Mouse (Mus musculus) hindbrain, embryonic 16.5 days (tissue): Measurements from ENCODE around the gene Olfr1344. TPM values are rescaled to one million over a fixed set of nuclear protein-coding genes. Genes with fewer than 3 reads are reported as not detected.

ENCODE experiments used
- ATAC-seq: fragments of 200-750 bp; cut with Nextera tagmentation; 2 replicates; pipeline ENCODE4 v1.8.0; 2017; ENCODE audit warnings: moderate TSS enrichment, moderate library complexity
- H3K27ac ChIP-seq: fragments of 300-500 bp; sonication (generic); 2 replicates; pipeline ENCODE4 v1.5.1; 2014; ENCODE audit warnings: low read depth, mild to moderate bottlenecking, control low read depth, low read length, moderate library complexity
- H3K27me3 ChIP-seq: fragments of 300-500 bp; sonication (generic); replicated peaks from 2 replicates; pipeline ENCODE4 v1.6.1; 2014; ENCODE audit warnings: low read length; ENCODE audit not compliant: control insufficient read depth, insufficient read depth
- H3K36me3 ChIP-seq: fragments of 300-500 bp; sonication (generic); 2 replicates; pipeline ENCODE4 v1.6.1; 2014; ENCODE audit warnings: mild to moderate bottlenecking, low read length, moderate library complexity, mixed read lengths; ENCODE audit not compliant: control insufficient read depth, insufficient read depth
- H3K4me1 ChIP-seq: fragments of 300-500 bp; sonication (generic); 2 replicates; pipeline ENCODE4 v1.6.1; 2014; ENCODE audit warnings: low read depth, low read length; ENCODE audit not compliant: control insufficient read depth, insufficient read depth
- H3K4me2 ChIP-seq: fragments of 300-500 bp; sonication (generic); 2 replicates; pipeline ENCODE4 v1.6.1; 2014; ENCODE audit warnings: mild to moderate bottlenecking, low read length, control low read depth, moderate library complexity
- H3K4me3 ChIP-seq: fragments of 300-500 bp; sonication (generic); 2 replicates; pipeline ENCODE4 v1.5.1; 2014; ENCODE audit warnings: mild to moderate bottlenecking, low read length, control low read depth, moderate library complexity
- H3K9ac ChIP-seq: fragments of 300-500 bp; sonication (generic); 2 replicates; pipeline ENCODE4 v1.6.1; 2014; ENCODE audit warnings: low read depth, mild to moderate bottlenecking, control low read depth, low read length, moderate library complexity
- H3K9me3 ChIP-seq: fragments of 300-500 bp; sonication (generic); 2 replicates; pipeline ENCODE4 v1.6.1; 2014; ENCODE audit warnings: mild to moderate bottlenecking, low read length, moderate library complexity; ENCODE audit not compliant: control insufficient read depth
- WGBS: fragments of 180-500 bp; shearing (Covaris S2); extraction: QIAGEN DNeasy Blood & Tissue Kit; methylation state at CpG from one replicate; pipeline ENCODE4 v1.1.7; 2014; 5-methylcytosine and 5-hydroxymethylcytosine counted together
- polyA plus RNA-seq: library from polyadenylated mRNA; unstranded; fragments of >200 nt; fragmentation: Nextera tagmentation; extraction: Ambion mirVana; gene quantifications from 2 replicates; pipeline ENCODE4 v1.2.1, GENCODE M21; 2015

Gene Olfr1344
- 0.31 and 0.39 TPM in 2 replicates for polyA plus RNA-seq

GRCm38 (mm10) chr7:6438388-6438787 is at the start of gene Olfr1344:
Gene Olfr1344, plus strand, starts transcription at chr7:6438688.
- Histone ChIP-seq H3K4me3 (no peak within 1 kb of the TSS), H3K27ac (no peak within 1 kb of the TSS)
- WGBS: 85% methylated on average over 3 of the region's 3 CpGs

GRCm38 (mm10) chr7:6388971-6389370 is 49.5 kb upstream of the Olfr1344 start:
- H3K36me3 ChIP-seq: peaks cover 24% of the 10 kb centered on the region
- no peaks in the 10 kb centered on the region for H3K9me3 ChIP-seq
- no peaks in the 10 kb centered on the region; the same call in 1 of the 2 replicates for H3K4me1 ChIP-seq
- H3K27me3 ChIP-seq: no peaks in the 10 kb centered on the region
- 86% methylated on average over 5 of the region's 5 CpGs for WGBS
- no peak overlapping the region for H3K4me2 ChIP-seq
- no peak for ATAC-seq
- H3K9ac ChIP-seq: no peak overlapping the region
- no peak overlapping the region for H3K4me3 ChIP-seq
- no peak overlapping the region for H3K27ac ChIP-seq

More at GRCm38 (mm10) chr7:6438388-6438787, at the start of gene Olfr1344:
- Histone ChIP-seq H3K9ac (no peak within 1 kb of the TSS), H3K4me1 (peaks cover 11% of the 10 kb centered on the region), H3K9me3 (no peaks in the 10 kb centered on the region), H3K27me3 (no peaks in the 10 kb centered on the region), H3K4me2 (no peak within 1 kb of the TSS), H3K36me3 (no peaks in the 10 kb centered on the region)
- no peak for ATAC-seq

- no peak for ATAC-seq
- Histone ChIP-seq H3K9ac (no peak overlapping the region), H3K4me2 (no peak overlapping the region), H3K27me3 (no peaks in the 10 kb centered on the region), H3K9me3 (no peaks in the 10 kb centered on the region), H3K4me1 (no peaks in the 10 kb centered on the region), H3K27ac (no peak overlapping the region), H3K36me3 (peaks cover 26% of the 10 kb centered on the region), H3K4me3 (no peak overlapping the region)
- 78% methylated on average over 5 of the region's 5 CpGs for WGBS
Observed at GRCm38 (mm10) chr7:6389449-6389848, 49.0 kb upstream of the Olfr1344 start.

- H3K4me3 ChIP-seq: peak within 1 kb of the TSS; percentile 54
- WGBS: 27% methylated on average over 25 of the region's 25 CpGs
- H3K27ac ChIP-seq: peak within 1 kb of the TSS; percentile 63; the same call in 1 of the 2 replicates
- peak within 1 kb of the TSS; percentile 82 for H3K4me2 ChIP-seq
- peaks cover 18% of the 10 kb centered on the region for H3K36me3 ChIP-seq
- ATAC-seq: peak; percentile 93
- peak within 1 kb of the TSS; percentile 67 for H3K9ac ChIP-seq
- no peaks in the 10 kb centered on the region for H3K9me3 ChIP-seq
- H3K4me1 ChIP-seq: peaks cover 5% of the 10 kb centered on the region
- no peaks in the 10 kb centered on the region for H3K27me3 ChIP-seq
Observed at GRCm38 (mm10) chr7:6397996-6398975, 40.2 kb upstream of the Olfr1344 start, which contains the start of gene Smim17. Gene Smim17, plus strand, starts transcription at chr7:6398715.

- 2% methylated on average over 17 of the region's 17 CpGs for WGBS
- H3K9ac ChIP-seq: no peak within 1 kb of the TSS
- H3K27ac ChIP-seq: no peak within 1 kb of the TSS
- ATAC-seq: peak; percentile 61
- H3K27me3 ChIP-seq: no peaks in the 10 kb centered on the region
- H3K4me3 ChIP-seq: no peak within 1 kb of the TSS
- no peaks in the 10 kb centered on the region for H3K9me3 ChIP-seq
- no peak within 1 kb of the TSS for H3K4me2 ChIP-seq
- H3K36me3 ChIP-seq: no peaks in the 10 kb centered on the region
- H3K4me1 ChIP-seq: no peaks in the 10 kb centered on the region
Observed at GRCm38 (mm10) chr7:6410043-6410442, 28.4 kb upstream of the Olfr1344 start, which contains the start of gene Gm20715. Gene Gm20715, plus strand, starts transcription at chr7:6410277.

GRCm38 (mm10) chr7:6414626-6415441 is 23.7 kb upstream of the Olfr1344 start:
- Histone ChIP-seq H3K27me3 (no peaks in the 10 kb centered on the region), H3K27ac (no peak overlapping the region), H3K36me3 (no peaks in the 10 kb centered on the region), H3K4me1 (no peaks in the 10 kb centered on the region), H3K9me3 (no peaks in the 10 kb centered on the region), H3K4me2 (peak overlapping the region; percentile 61), H3K4me3 (peak overlapping the region; percentile 44), H3K9ac (peak overlapping the region; percentile 68)
- WGBS: 7% methylated on average over 21 of the region's 22 CpGs
- ATAC-seq: peak; percentile 96

DNA sequence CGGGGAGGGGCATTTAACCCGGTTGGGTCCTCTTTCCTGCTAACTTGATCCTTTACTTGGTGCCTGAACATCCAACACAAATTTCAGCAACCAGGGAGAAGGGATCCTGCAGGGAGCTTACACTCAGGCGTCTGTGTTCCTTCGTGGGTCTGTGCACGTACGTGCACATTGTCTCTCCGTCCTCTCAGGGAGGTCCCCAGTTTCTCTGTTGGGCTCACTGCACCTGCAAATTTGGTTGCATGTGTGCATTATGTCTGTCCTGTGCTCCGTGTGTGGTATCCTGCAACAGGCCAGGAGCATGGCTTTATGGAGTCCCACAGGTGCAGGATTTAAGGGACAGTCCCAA is 23.1 kb upstream of the Olfr1344 start:
- H3K36me3 ChIP-seq: no peaks in the 10 kb centered on the region
- H3K4me2 ChIP-seq: peak overlapping the region; percentile 61
- H3K9me3 ChIP-seq: no peaks in the 10 kb centered on the region
- WGBS: 16% methylated on average over 8 of the region's 8 CpGs
- peak overlapping the region; percentile 44 for H3K4me3 ChIP-seq
- peak overlapping the region; percentile 68 for H3K9ac ChIP-seq
- H3K27me3 ChIP-seq: no peaks in the 10 kb centered on the region
- ATAC-seq: peak; percentile 71
- no peaks in the 10 kb centered on the region for H3K4me1 ChIP-seq
- 0 out of 2 replicates have a peak overlapping the region, but pooled peaks have one; percentile 61 for H3K27ac ChIP-seq

- 84% methylated on average over 6 of the region's 6 CpGs for WGBS
- H3K9me3 ChIP-seq: no peaks in the 10 kb centered on the region
- no peaks in the 10 kb centered on the region for H3K4me1 ChIP-seq
- no peaks in the 10 kb centered on the region for H3K36me3 ChIP-seq
- H3K27ac ChIP-seq: no peak overlapping the region
- no peak overlapping the region for H3K4me2 ChIP-seq
- ATAC-seq: no peak
- no peak overlapping the region for H3K9ac ChIP-seq
- H3K4me3 ChIP-seq: no peak overlapping the region
- H3K27me3 ChIP-seq: no peaks in the 10 kb centered on the region
Observed at GRCm38 (mm10) chr7:6419894-6420293, 18.6 kb upstream of the Olfr1344 start.
